Mouse (Mus musculus): ENCODE data around the gene Notch4. TPM values are rescaled to one million over a fixed set of nuclear protein-coding genes. Genes with fewer than 3 reads are reported as not detected.

Gene Notch4
- polyA plus RNA-seq, 1 experiment from 2014 or later, result 6.9 TPM

- H3K27ac ChIP-seq, result no peak overlapping the region
- peaks cover 54% of the 10 kb centered on the region for H3K36me3 ChIP-seq
- H3K4me2 ChIP-seq (replicated peaks), result no peak overlapping the region
- H3K9me3 ChIP-seq, result no peaks in the 10 kb centered on the region
- no peak for ATAC-seq (ENCODE audit: insufficient number of reproducible peaks, insufficient read depth, low FRiP score, low TSS enrichment)
- H3K9ac ChIP-seq, result no peak overlapping the region
- 16% methylated on average over 6 of the region's 6 CpGs for whole genome bisulfite sequencing
- no peaks in the 10 kb centered on the region for H3K27me3 ChIP-seq
- no peaks in the 10 kb centered on the region for H3K4me1 ChIP-seq
- no peak overlapping the region for H3K4me3 ChIP-seq
Observed at GRCm38 (mm10) chr17:34618999-34619398, 54.9 kb downstream of the Notch4 start.

- Histone ChIP-seq H3K9me3 (no peaks in the 10 kb centered on the region), H3K36me3 (peaks cover 48% of the 10 kb centered on the region), H3K27ac (no peak overlapping the region), H3K27me3 (no peaks in the 10 kb centered on the region), H3K4me2 (replicated peaks) (no peak overlapping the region), H3K4me1 (peaks cover under 1% of the 10 kb centered on the region; the same call in 1 of the 2 replicates), H3K9ac (no peak overlapping the region), H3K4me3 (no peak overlapping the region)
- no peak for ATAC-seq (ENCODE audit: insufficient number of reproducible peaks, insufficient read depth, low FRiP score, low TSS enrichment)
- WGBS, result 92% methylated on average over 8 of the region's 8 CpGs
Observed at GRCm38 (mm10) chr17:34621006-34621405, 56.9 kb downstream of the Notch4 start.

GRCm38 (mm10) chr17:34623161-34623560 is 59.1 kb downstream of the Notch4 start:
- 83% methylated on average over 9 of the region's 9 CpGs for WGBS
- no peak overlapping the region for H3K27ac ChIP-seq
- no peak for ATAC-seq (ENCODE audit: insufficient number of reproducible peaks, insufficient read depth, low FRiP score, low TSS enrichment)

DNA sequence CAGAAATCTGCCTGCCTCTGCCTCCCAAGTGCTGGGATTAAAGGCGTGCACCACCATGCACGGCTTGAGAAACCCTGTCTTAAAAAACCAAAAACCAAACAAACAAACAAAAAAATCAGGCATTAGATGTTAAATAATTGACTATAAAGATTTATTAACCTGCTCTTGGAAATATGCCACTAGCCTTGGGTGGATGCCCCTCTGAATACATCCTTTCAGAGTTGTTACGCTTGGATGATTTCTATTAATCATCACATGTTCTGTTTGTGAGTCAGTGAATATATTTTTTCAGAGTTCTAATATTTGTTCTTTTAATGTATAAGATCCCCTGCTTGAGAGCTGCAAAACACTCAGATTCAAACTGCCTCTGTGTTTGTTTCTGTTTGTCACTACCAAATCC is 60.9 kb downstream of the Notch4 start:
- peaks cover 28% of the 10 kb centered on the region for H3K36me3 ChIP-seq
- H3K4me3 ChIP-seq, result no peak overlapping the region
- H3K27ac ChIP-seq, result no peak overlapping the region
- no peak for ATAC-seq (ENCODE audit: insufficient number of reproducible peaks, insufficient read depth, low FRiP score, low TSS enrichment)
- no peak overlapping the region for H3K4me2 ChIP-seq (replicated peaks)
- no peak overlapping the region for H3K9ac ChIP-seq
- peaks cover 28% of the 10 kb centered on the region for H3K4me1 ChIP-seq
- H3K9me3 ChIP-seq, result no peaks in the 10 kb centered on the region
- peaks cover 7% of the 10 kb centered on the region for H3K27me3 ChIP-seq
- WGBS, result 94% methylated on average over 3 of the region's 3 CpGs

More at GRCm38 (mm10) chr17:34623161-34623560, 59.1 kb downstream of the Notch4 start:
- Histone ChIP-seq H3K4me1 (peaks cover 10% of the 10 kb centered on the region; the same call in 1 of the 2 replicates), H3K36me3 (peaks cover 32% of the 10 kb centered on the region), H3K9me3 (no peaks in the 10 kb centered on the region), H3K4me3 (no peak overlapping the region), H3K4me2 (replicated peaks) (no peak overlapping the region), H3K27me3 (no peaks in the 10 kb centered on the region), H3K9ac (no peak overlapping the region)

- Histone ChIP-seq H3K4me1 (peaks cover 40% of the 10 kb centered on the region), H3K27me3 (peaks cover 19% of the 10 kb centered on the region), H3K9ac (peak overlapping the region; percentile 60), H3K4me2 (replicated peaks) (peak overlapping the region; percentile 78), H3K27ac (peak overlapping the region; percentile 89; the same call in 1 of the 2 replicates), H3K4me3 (peak overlapping the region; percentile 68), H3K9me3 (no peaks in the 10 kb centered on the region), H3K36me3 (peaks cover 23% of the 10 kb centered on the region)
- WGBS, result 50% methylated on average over 16 of the region's 16 CpGs
- no peak for ATAC-seq (ENCODE audit: insufficient number of reproducible peaks, insufficient read depth, low FRiP score, low TSS enrichment)
Observed at GRCm38 (mm10) chr17:34626062-34626772, 62.1 kb downstream of the Notch4 start.

GRCm38 (mm10) chr17:34626773-34627092 is 62.7 kb downstream of the Notch4 start:
- H3K36me3 ChIP-seq, result peaks cover 23% of the 10 kb centered on the region
- H3K27ac ChIP-seq, result peak overlapping the region; percentile 89
- peak overlapping the region; percentile 60 for H3K9ac ChIP-seq
- H3K4me3 ChIP-seq, result peak overlapping the region; percentile 68
- H3K4me2 ChIP-seq (replicated peaks), result peak overlapping the region; percentile 78
- under 1% methylated on average over 18 of the region's 18 CpGs for WGBS
- peaks cover 24% of the 10 kb centered on the region for H3K27me3 ChIP-seq
- no peaks in the 10 kb centered on the region for H3K9me3 ChIP-seq
- peak; percentile 8 for ATAC-seq (ENCODE audit: insufficient number of reproducible peaks, insufficient read depth, low FRiP score, low TSS enrichment)
- peaks cover 44% of the 10 kb centered on the region for H3K4me1 ChIP-seq

DNA sequence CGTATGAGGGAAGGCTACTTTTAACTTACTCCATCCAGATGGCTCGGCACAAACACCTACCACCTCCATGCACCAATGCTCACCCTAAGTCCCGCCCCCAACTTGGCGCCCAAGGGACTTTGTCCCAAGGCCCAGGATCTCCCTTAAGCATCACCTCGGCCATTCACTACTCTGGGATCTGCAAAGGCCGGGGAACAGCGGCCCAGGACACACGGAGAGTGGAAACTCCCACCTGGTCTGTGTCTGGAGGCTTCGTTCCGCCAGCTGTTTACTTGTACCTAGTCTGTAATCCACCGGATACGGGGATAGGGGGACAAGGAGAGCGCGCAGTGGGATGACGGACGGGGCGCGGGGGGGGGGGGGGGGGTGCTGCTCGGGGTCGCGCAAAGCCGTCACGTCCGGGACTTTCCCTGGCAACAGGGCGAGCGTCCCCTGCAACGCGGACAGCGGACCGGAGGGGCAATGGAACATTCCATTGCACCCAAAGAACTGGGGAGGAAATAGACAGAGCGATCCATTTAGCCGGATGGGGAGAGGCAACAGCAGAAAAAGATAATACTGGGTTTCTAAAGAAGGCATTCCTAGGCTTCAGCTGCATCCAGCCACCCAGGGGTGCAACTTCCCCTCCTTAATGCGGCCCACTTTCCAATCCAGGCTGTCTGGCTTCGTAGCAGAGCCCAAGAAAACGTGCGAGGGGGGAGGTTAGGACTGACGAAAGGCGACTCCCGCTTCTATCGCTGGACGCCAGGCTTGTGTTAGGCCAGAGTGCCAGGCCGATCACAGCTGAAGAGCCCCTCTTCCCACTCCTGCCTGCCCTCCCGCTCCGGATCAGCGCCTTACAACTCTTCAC is 63.2 kb downstream of the Notch4 start:
- Histone ChIP-seq H3K4me1 (peaks cover 46% of the 10 kb centered on the region), H3K9me3 (no peaks in the 10 kb centered on the region), H3K27ac (peak overlapping the region; percentile 89), H3K36me3 (peaks cover 19% of the 10 kb centered on the region), H3K27me3 (peaks cover 30% of the 10 kb centered on the region), H3K4me3 (peak overlapping the region; percentile 68), H3K9ac (peak overlapping the region; percentile 60), H3K4me2 (replicated peaks) (peak overlapping the region; percentile 78)
- ATAC-seq (ENCODE audit: insufficient number of reproducible peaks, insufficient read depth, low FRiP score, low TSS enrichment), result peak; percentile 70
- under 1% methylated on average over 45 of the region's 45 CpGs for WGBS

DNA sequence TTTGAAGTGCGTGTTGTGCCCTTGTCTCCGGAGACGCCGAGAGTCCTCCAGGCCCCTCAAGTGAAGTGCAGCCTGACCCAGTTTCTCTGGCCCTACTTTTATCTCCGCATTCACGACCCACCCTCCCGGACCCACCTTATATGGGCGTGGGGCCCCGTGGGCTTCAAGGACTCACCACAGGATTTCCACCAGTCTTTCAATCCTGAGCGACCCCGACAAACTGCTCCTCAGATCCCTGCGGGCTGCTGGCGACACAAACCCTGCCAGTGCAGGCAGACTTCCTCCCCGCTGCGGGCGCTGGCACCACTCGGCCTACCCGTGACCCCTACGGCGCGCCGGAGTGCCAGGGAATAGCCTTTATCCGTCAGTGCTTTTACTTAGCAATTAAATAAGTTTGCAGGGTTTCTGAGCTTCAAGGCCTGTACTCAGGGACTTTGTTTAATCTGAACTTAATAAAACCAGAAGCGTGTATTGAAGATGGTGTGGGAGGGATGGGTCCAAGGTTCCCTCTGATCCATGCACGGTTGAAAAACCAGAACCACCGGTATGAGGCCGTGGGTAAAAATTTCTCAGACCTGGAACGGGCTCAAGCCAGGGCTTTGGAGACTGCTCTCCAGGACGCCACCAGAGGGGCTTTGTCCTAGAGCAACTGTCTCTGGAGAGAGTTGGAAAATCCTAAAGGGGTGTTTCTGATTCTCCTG is 64.0 kb downstream of the Notch4 start, which contains the start of gene Ppt2:
TSS of gene Ppt2 (minus strand) at position 568 of the 701 bp plus-strand sequence.
- Histone ChIP-seq H3K27ac (peak within 1 kb of the TSS; percentile 89), H3K9ac (peak within 1 kb of the TSS; percentile 60), H3K4me1 (peaks cover 46% of the 10 kb centered on the region), H3K27me3 (peaks cover 38% of the 10 kb centered on the region), H3K4me3 (peak within 1 kb of the TSS; percentile 68), H3K4me2 (replicated peaks) (peak within 1 kb of the TSS; percentile 78), H3K36me3 (peaks cover 11% of the 10 kb centered on the region), H3K9me3 (no peaks in the 10 kb centered on the region)
- no peak for ATAC-seq (ENCODE audit: insufficient number of reproducible peaks, insufficient read depth, low FRiP score, low TSS enrichment)
- WGBS, result 4% methylated on average over 29 of the region's 29 CpGs

- no peaks in the 10 kb centered on the region for H3K9me3 ChIP-seq
- H3K27ac ChIP-seq, result peak overlapping the region; percentile 89
- no peak for ATAC-seq (ENCODE audit: insufficient number of reproducible peaks, insufficient read depth, low FRiP score, low TSS enrichment)
- H3K4me1 ChIP-seq, result peaks cover 46% of the 10 kb centered on the region
- H3K36me3 ChIP-seq, result peaks cover 6% of the 10 kb centered on the region
- peak overlapping the region; percentile 78 for H3K4me2 ChIP-seq (replicated peaks)
- peak overlapping the region; percentile 68 for H3K4me3 ChIP-seq
- peaks cover 43% of the 10 kb centered on the region for H3K27me3 ChIP-seq
- peak overlapping the region; percentile 60; the same call in 1 of the 2 replicates for H3K9ac ChIP-seq
- WGBS, result 36% methylated on average over 5 of the region's 5 CpGs
Observed at GRCm38 (mm10) chr17:34628644-34628967, 64.5 kb downstream of the Notch4 start.

DNA sequence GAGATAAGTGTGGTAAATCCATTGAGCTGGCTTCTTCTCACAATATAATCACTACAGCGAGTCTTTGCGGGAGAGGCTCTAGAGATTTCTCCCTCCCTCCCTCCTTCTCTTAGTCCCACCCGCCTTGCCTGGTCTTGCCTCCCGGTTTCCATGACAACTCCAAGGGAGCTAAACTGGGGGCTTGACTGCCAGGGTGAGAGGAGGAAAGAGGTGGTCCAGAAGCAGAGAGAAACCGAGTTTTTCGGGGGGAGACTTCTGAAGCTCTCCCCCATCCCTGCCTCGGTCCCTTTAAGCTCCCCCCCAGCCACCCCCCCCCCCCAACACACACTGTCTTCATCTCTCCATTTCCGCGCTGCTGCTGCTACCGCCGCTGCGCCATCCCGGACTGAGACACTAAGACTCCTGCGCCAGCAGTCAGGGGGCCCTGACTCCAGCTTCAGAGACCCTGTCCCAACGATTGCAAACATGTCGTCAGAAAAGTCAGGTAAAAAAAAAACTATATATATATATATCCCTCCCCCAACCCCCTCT is 65.2 kb downstream of the Notch4 start, which contains the start of gene Prrt1:
TSS of gene Prrt1 (plus strand) at position 313 of the 531 bp plus-strand sequence.
- 2% methylated on average over 16 of the region's 16 CpGs for WGBS
- H3K9me3 ChIP-seq, result no peaks in the 10 kb centered on the region
- H3K4me2 ChIP-seq (replicated peaks), result peak within 1 kb of the TSS; percentile 78
- peak within 1 kb of the TSS; percentile 60 for H3K9ac ChIP-seq
- peak within 1 kb of the TSS; percentile 89 for H3K27ac ChIP-seq
- H3K4me1 ChIP-seq, result peaks cover 46% of the 10 kb centered on the region
- peak within 1 kb of the TSS; percentile 68 for H3K4me3 ChIP-seq
- no peaks in the 10 kb centered on the region for H3K36me3 ChIP-seq
- H3K27me3 ChIP-seq, result peaks cover 44% of the 10 kb centered on the region
- ATAC-seq (ENCODE audit: insufficient number of reproducible peaks, insufficient read depth, low FRiP score, low TSS enrichment), result no peak

Measured in embryonic facial prominence, embryonic 12.5 days (tissue).